Mouse (Mus musculus) CH12.LX (cell line): ENCODE measurements around the gene Tcp11l2. TPM values are rescaled to one million over a fixed set of nuclear protein-coding genes. Genes with fewer than 3 reads are reported as not detected.

Experiments
- DNase-seq: peaks from one replicate; pipeline ENCODE4 v3.0.0-alpha.2; 2013; ENCODE audit errors: extremely low read depth
- H3K27ac ChIP-seq: 2 replicates; pipeline ENCODE4 v1.5.1; 2012; ENCODE audit warnings: low read depth, mild to moderate bottlenecking, control low read depth, moderate library complexity; ENCODE audit not compliant: insufficient read depth
- H3K27me3 ChIP-seq: replicated peaks from 2 replicates; pipeline ENCODE3; 2012; ENCODE audit warnings: inconsistent platforms
- H3K36me3 ChIP-seq, 2 experiments: replicated peaks in 1 of 2; 2 replicates each; pipeline versions ENCODE3 to v1.6.1; 2012; ENCODE audit warnings: inconsistent platforms in 1 of 2, low read length in 1 of 2, mild to moderate bottlenecking in 1 of 2, mixed read lengths in 1 of 2, moderate library complexity in 1 of 2; ENCODE audit not compliant: control insufficient read depth in 1 of 2, insufficient read depth in 1 of 2
- H3K4me1 ChIP-seq, 2 experiments: 2 replicates each; pipeline ENCODE4 v1.6.1; 2012; ENCODE audit warnings: inconsistent platforms in 1 of 2, moderate library complexity in 1 of 2; ENCODE audit not compliant: insufficient read depth in 2 of 2, control insufficient read depth in 1 of 2
- H3K4me2 ChIP-seq: 2 replicates; pipeline ENCODE4 v1.6.1; 2012; ENCODE audit warnings: low read depth, mild to moderate bottlenecking, control low read depth; ENCODE audit not compliant: poor library complexity, insufficient read depth, severe bottlenecking
- H3K4me3 ChIP-seq, 3 experiments: fragments of 150-350 bp in 1 of 3; sonication (generic) in 1 of 3; replicated peaks in 1 of 3; 2 replicates each; pipeline versions ENCODE3 to v1.5.1; 2011 to 2012; ENCODE audit warnings: low read depth in 2 of 3, low read length in 2 of 3, mild to moderate bottlenecking in 2 of 3, moderate library complexity in 2 of 3, control low read depth in 1 of 3, improper control_type of control experiment in 1 of 3, inconsistent platforms in 1 of 3, mixed read lengths in 1 of 3; ENCODE audit not compliant: poor library complexity in 1 of 3
- H3K79me2 ChIP-seq: replicated peaks from 2 replicates; pipeline ENCODE4 v1.6.1; 2012; ENCODE audit warnings: mild to moderate bottlenecking, moderate library complexity; ENCODE audit not compliant: control insufficient read depth, poor library complexity, insufficient read depth, severe bottlenecking; ENCODE audit errors: extremely low read depth
- H3K9ac ChIP-seq: 2 replicates; pipeline ENCODE4 v1.6.1; 2012; ENCODE audit warnings: low read depth, mild to moderate bottlenecking, control low read depth, moderate library complexity; ENCODE audit not compliant: insufficient read depth
- H3K9me3 ChIP-seq: replicated peaks from 2 replicates; pipeline ENCODE3; 2012; ENCODE audit warnings: low read length, inconsistent platforms, mixed read lengths
- BHLHE40 ChIP-seq: IDR thresholded peaks from 2 replicates; pipeline ENCODE4 v1.6.1; 2011; ENCODE audit warnings: mild to moderate bottlenecking, low read depth, low read length, improper control_type of control experiment
- CHD1 ChIP-seq: IDR thresholded peaks from 2 replicates; pipeline ENCODE4 v1.6.1; 2012; ENCODE audit warnings: low read depth, low read length, improper control_type of control experiment, inconsistent platforms
- CHD2 ChIP-seq: IDR thresholded peaks from 2 replicates; pipeline ENCODE4 v1.6.1; 2011; ENCODE audit warnings: low read length, improper control_type of control experiment
- E2F4 ChIP-seq: IDR thresholded peaks from 2 replicates; pipeline ENCODE4 v1.6.1; 2011; ENCODE audit warnings: low read depth, low read length, improper control_type of control experiment; ENCODE audit not compliant: insufficient replicate concordance
- ELF1 ChIP-seq: IDR thresholded peaks from 2 replicates; pipeline ENCODE4 v1.6.1; 2014; ENCODE audit warnings: low read depth, mild to moderate bottlenecking, inconsistent platforms, low read length, improper control_type of control experiment
- EP300 ChIP-seq: IDR thresholded peaks from 2 replicates; pipeline ENCODE4 v1.6.1; 2011; ENCODE audit warnings: low read length, improper control_type of control experiment
- ETS1 ChIP-seq: conservative IDR thresholded peaks from 2 replicates; pipeline ENCODE4 v1.6.1; 2012; ENCODE audit warnings: low read depth, mild to moderate bottlenecking, inconsistent platforms, low read length, improper control_type of control experiment, moderate library complexity
- HCFC1 ChIP-seq: IDR thresholded peaks from 2 replicates; pipeline ENCODE4 v1.6.1; 2012; ENCODE audit warnings: low read depth, mild to moderate bottlenecking, inconsistent platforms, low read length, improper control_type of control experiment
- JUN ChIP-seq: IDR thresholded peaks from 2 replicates; pipeline ENCODE4 v1.6.1; 2011; ENCODE audit warnings: low read depth, mild to moderate bottlenecking, low read length, improper control_type of control experiment, moderate library complexity; ENCODE audit not compliant: insufficient read depth
- KAT2A ChIP-seq: IDR thresholded peaks from 2 replicates; pipeline ENCODE4 v1.6.1; 2012; ENCODE audit warnings: low read length, improper control_type of control experiment, inconsistent platforms; ENCODE audit not compliant: insufficient replicate concordance
- MAFK ChIP-seq: IDR thresholded peaks from 2 replicates; pipeline ENCODE4 v1.6.1; 2011; ENCODE audit warnings: low read length, improper control_type of control experiment; ENCODE audit not compliant: insufficient replicate concordance
- MAX ChIP-seq: IDR thresholded peaks from 2 replicates; pipeline ENCODE4 v1.6.1; 2011; ENCODE audit warnings: low read length, improper control_type of control experiment
- MAZ ChIP-seq: IDR thresholded peaks from 2 replicates; pipeline ENCODE4 v1.6.1; 2012; ENCODE audit warnings: low read depth, mild to moderate bottlenecking, inconsistent platforms, low read length, improper control_type of control experiment, moderate library complexity
- MXI1 ChIP-seq: IDR thresholded peaks from 2 replicates; pipeline ENCODE4 v1.6.1; 2011; ENCODE audit warnings: mild to moderate bottlenecking, low read depth, low read length, improper control_type of control experiment
- NELFE ChIP-seq: IDR thresholded peaks from 2 replicates; pipeline ENCODE4 v1.6.1; 2011; ENCODE audit warnings: low read depth, low read length, improper control_type of control experiment
- NRF1 ChIP-seq: IDR thresholded peaks from 2 replicates; pipeline ENCODE4 v1.6.1; 2014; ENCODE audit warnings: low read depth, mild to moderate bottlenecking, inconsistent platforms, low read length, improper control_type of control experiment, moderate library complexity
- PAX5 ChIP-seq: IDR thresholded peaks from 2 replicates; pipeline ENCODE4 v1.6.1; 2012; ENCODE audit warnings: low read length, inconsistent platforms, mixed read lengths
- POLR2A ChIP-seq: IDR thresholded peaks from 2 replicates; pipeline ENCODE4 v1.6.1; 2011; ENCODE audit warnings: low read depth, mild to moderate bottlenecking, improper control_type of control experiment, low read length
- RAD21 ChIP-seq: IDR thresholded peaks from 2 replicates; pipeline ENCODE4 v1.6.1; 2011; ENCODE audit warnings: low read depth, mild to moderate bottlenecking, low read length, improper control_type of control experiment, moderate library complexity
- RCOR1 ChIP-seq: conservative IDR thresholded peaks from 2 replicates; pipeline ENCODE4 v1.6.1; 2012; ENCODE audit warnings: low read depth, mild to moderate bottlenecking, inconsistent platforms, low read length, improper control_type of control experiment
- TBP ChIP-seq: conservative IDR thresholded peaks from 2 replicates; pipeline ENCODE4 v1.6.1; 2011; ENCODE audit warnings: low read depth, low read length, improper control_type of control experiment
- TCF12 ChIP-seq: IDR thresholded peaks from 2 replicates; pipeline ENCODE4 v1.6.1; 2014; ENCODE audit warnings: low read depth, mild to moderate bottlenecking, inconsistent platforms, low read length, improper control_type of control experiment
- UBTF ChIP-seq: IDR thresholded peaks from 2 replicates; pipeline ENCODE4 v1.6.1; 2012; ENCODE audit warnings: low read depth, mild to moderate bottlenecking, inconsistent platforms, low read length, improper control_type of control experiment, moderate library complexity
- ZC3H11A ChIP-seq: IDR thresholded peaks from 2 replicates; pipeline ENCODE4 v1.6.1; 2012; ENCODE audit warnings: low read depth, mild to moderate bottlenecking, inconsistent platforms, low read length, improper control_type of control experiment
- ZKSCAN1 ChIP-seq: IDR thresholded peaks from 2 replicates; pipeline ENCODE4 v1.6.1; 2012; ENCODE audit warnings: low read depth, inconsistent platforms, low read length, improper control_type of control experiment, borderline replicate concordance
- ZMIZ1 ChIP-seq: IDR thresholded peaks from 2 replicates; pipeline ENCODE4 v1.6.1; 2012; ENCODE audit warnings: low read depth, mild to moderate bottlenecking, inconsistent platforms, low read length, improper control_type of control experiment
- ZNF384 ChIP-seq: IDR thresholded peaks from 2 replicates; pipeline ENCODE4 v1.6.1; 2012; ENCODE audit warnings: low read depth, low read length, improper control_type of control experiment, inconsistent platforms
- dilution Hi-C: fragments of 300-500 bp; cut with MboI; formaldehyde crosslinking; loops from 2 replicates; pipeline ENCODE4 v1.14.3; 2020; ENCODE audit warnings: low sequenced_read_pairs; ENCODE audit not compliant: extremely low pct_unique_long_range_greater_than_20kb, extremely low pct_ligation_motif_present
- in situ Hi-C: fragments of 300-500 bp; cut with MboI; formaldehyde crosslinking; loops from 3 replicates; pipeline ENCODE4 v1.14.3; 2019; ENCODE audit warnings: low sequenced_read_pairs, low pct_ligation_motif_present, low pct_unique_long_range_greater_than_20kb, mixed read lengths
- polyA plus RNA-seq: library from polyadenylated mRNA; unstranded; fragments of >175 nt; gene quantifications from 2 replicates; pipeline ENCODE4 v1.2.1, GENCODE M21; 2012; ENCODE audit warnings: low read depth; ENCODE audit not compliant: insufficient read length
- total RNA-seq, 2 experiments: library from RNA; depleted of rRNA; stranded (reverse); fragments of 300-350 nt in 1 of 2; fragments of >200 nt in 1 of 2; gene quantifications; 2 replicates each; pipeline ENCODE4 v1.2.3; 2012 to 2014

Gene Tcp11l2
- total and polyA plus RNA-seq, 3 experiments: 2.6 to 6.0 (median 2.9) TPM

DNA sequence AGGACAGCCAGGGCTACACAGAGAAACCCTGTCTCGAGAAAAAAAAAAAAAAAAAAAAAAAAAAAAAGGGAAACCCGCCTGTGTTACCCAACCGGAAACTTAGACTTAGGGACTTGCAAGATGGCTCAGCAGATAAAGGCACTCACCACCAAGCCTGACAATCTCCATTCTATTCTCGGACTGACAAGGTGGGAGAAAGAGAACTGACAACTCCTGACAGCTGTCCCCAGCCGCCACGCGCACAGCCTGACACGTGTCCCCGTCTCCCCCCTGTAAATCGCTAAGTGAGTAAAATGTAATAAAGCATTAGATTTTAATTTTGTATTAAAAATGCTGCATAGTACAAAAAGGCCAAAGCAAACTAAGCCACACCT is 26.5 kb upstream of the Tcp11l2 start:
- H3K79me2 ChIP-seq: no peaks in the 10 kb centered on the region
- H3K36me3 ChIP-seq: no peaks in the 10 kb centered on the region
- no peak overlapping the region for H3K4me2 ChIP-seq
- no peaks in the 10 kb centered on the region for H3K27me3 ChIP-seq
- no peak for DNase-seq
- dilution Hi-C loops: no loop called here
- no peak overlapping the region for H3K4me3 ChIP-seq
- no peak overlapping the region for H3K9ac ChIP-seq
- no peak for TF ChIP-seq HCFC1
- no peak for TF ChIP-seq BHLHE40
- peak; percentile 63 for TF ChIP-seq ZNF384
- H3K9me3 ChIP-seq: peaks cover 3% of the 10 kb centered on the region
- H3K27ac ChIP-seq: no peak overlapping the region
- H3K4me1 ChIP-seq: peaks cover 6 to 39% of the 10 kb centered on the region in 2 experiments
- in situ Hi-C loops: no loop called here

GRCm38 (mm10) chr10:84551846-84552245 is 24.6 kb upstream of the Tcp11l2 start:
- Histone ChIP-seq H3K27me3 (no peaks in the 10 kb centered on the region), H3K27ac (no peak overlapping the region), H3K4me3 (no peak overlapping the region), H3K4me1 (peaks cover 2 to 33% of the 10 kb centered on the region in 2 experiments), H3K9me3 (peaks cover 3% of the 10 kb centered on the region), H3K36me3 (no peaks in the 10 kb centered on the region)
- no peak for TF ChIP-seq EP300
- no peak for TF ChIP-seq ZNF384
- TF ChIP-seq ETS1: no peak
- TF ChIP-seq CHD1: no peak
- TF ChIP-seq POLR2A: no peak
- no peak for TF ChIP-seq CHD2
- TF ChIP-seq MAFK: no peak
- TF ChIP-seq BHLHE40: no peak
- no peak for TF ChIP-seq MAZ
- TF ChIP-seq E2F4: no peak
- TF ChIP-seq, all 38 proteins: peak for 0
- in situ Hi-C loops: no loop called here
- no peak for DNase-seq
- dilution Hi-C loops: no loop called here
- no peak overlapping the region for H3K9ac ChIP-seq
- H3K79me2 ChIP-seq: no peaks in the 10 kb centered on the region
- H3K4me2 ChIP-seq: no peak overlapping the region

DNA sequence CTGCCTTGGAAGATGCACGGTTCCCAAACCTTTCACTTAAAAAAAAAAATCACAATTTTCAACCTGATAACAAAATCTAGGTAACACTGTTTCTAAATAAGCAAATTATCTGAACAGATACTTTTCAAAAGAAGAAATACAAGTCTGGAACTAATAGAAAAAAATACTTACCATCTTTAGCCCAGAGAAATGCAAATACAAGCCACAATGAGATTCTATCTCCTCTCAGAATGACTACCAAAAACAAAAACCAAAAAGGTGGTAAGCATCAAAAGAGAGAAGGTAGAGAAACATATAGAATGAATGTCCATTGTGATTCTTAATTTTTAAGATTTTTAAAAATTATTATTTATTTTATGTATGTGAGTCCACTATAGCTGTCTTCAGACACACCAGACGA is 23.9 kb upstream of the Tcp11l2 start:
- no peaks in the 10 kb centered on the region for H3K27me3 ChIP-seq
- H3K4me3 ChIP-seq: no peak overlapping the region
- no peaks in the 10 kb centered on the region for H3K79me2 ChIP-seq
- no peak overlapping the region for H3K9ac ChIP-seq
- no peaks in the 10 kb centered on the region for H3K36me3 ChIP-seq
- peaks cover 2 to 33% of the 10 kb centered on the region in 2 experiments for H3K4me1 ChIP-seq
- H3K27ac ChIP-seq: no peak overlapping the region
- H3K4me2 ChIP-seq: no peak overlapping the region
- dilution Hi-C loops: no loop called here
- in situ Hi-C loops: no loop called here
- H3K9me3 ChIP-seq: peaks cover 3% of the 10 kb centered on the region
- DNase-seq: no peak
- TF ChIP-seq TBP (no peak), NELFE (no peak), NRF1 (no peak), MXI1 (no peak), ELF1 (no peak), MAX (no peak), CHD1 (no peak), ETS1 (no peak), ZMIZ1 (no peak), RAD21 (no peak), RCOR1 (no peak), ZC3H11A (no peak), UBTF (no peak), EP300 (peak; percentile 61), E2F4 (no peak), KAT2A (no peak), JUN (0 out of 2 replicates have a peak, but pooled peaks have one; percentile 26), ZKSCAN1 (no peak), CHD2 (no peak), POLR2A (no peak), TCF12 (no peak), PAX5 (no peak)
